Mouse (Mus musculus) adrenal gland, adult 18-20 months (tissue): Measurements from ENCODE around the gene Gm5431. TPM values are rescaled to one million over a fixed set of nuclear protein-coding genes. Genes with fewer than 3 reads are reported as not detected.

Source experiments
- DNase-seq, 2 experiments: peaks; one replicate each; pipeline ENCODE4 v3.0.0; 2021 to 2022; ENCODE audit warnings: low spot score in 2 of 2
- total RNA-seq, 2 experiments: library from RNA; stranded (reverse); gene quantifications; 1 replicate in 1 of 2; 2 replicates in 1 of 2; pipeline ENCODE4 v1.2.3; 2021

Gm5431 gene
- total RNA-seq, 2 experiments from 2014 or later: 1.9 to 4.4 TPM

- DNase-seq: no peak
Measured at GRCm38 (mm10) chr11:48841213-48841612, 60.8 kb downstream of the Gm5431 start.

GRCm38 (mm10) chr11:48840805-48841204 is 61.2 kb downstream of the Gm5431 start:
- DNase-seq: no peak

- DNase-seq: no peak
Measured at GRCm38 (mm10) chr11:48838879-48839680, 62.9 kb downstream of the Gm5431 start.

- no peak for DNase-seq
Measured at GRCm38 (mm10) chr11:48838181-48838797, 63.7 kb downstream of the Gm5431 start.

Other genes starting within 250 kb of the Gm5431 start
- 100 to 1,000 TPM; 582 to 604 TPM for gene Rack1, start 101.9 kb downstream of the Gm5431 start, total RNA-seq
- 10 to 100 TPM; 45.9 to 48.9 TPM for gene Trim41, start 84.9 kb downstream of the Gm5431 start, total RNA-seq
- 1 to 10 TPM; 3.6 to 9.8 TPM for gene Trim7, start 76.1 kb downstream of the Gm5431 start, total RNA-seq
- 1 to 10 TPM in 1 of 2 experiments, under 1 TPM in 1; 0.76 to 3.1 TPM for gene Gm12184, start 75.6 kb downstream of the Gm5431 start, total RNA-seq
- gene Irgm1, start 30.5 kb downstream of the Gm5431 start, total RNA-seq: 10 to 100 TPM; 16.6 to 27.6 TPM
- gene Psme2b, start 44.0 kb upstream of the Gm5431 start, total RNA-seq: 1 to 10 TPM; 3.6 to 7.7 TPM
- under 1 TPM in 1 of 2 experiments, not detected in 1; 0.16 TPM for gene Olfr56, start 76.7 kb upstream of the Gm5431 start, total RNA-seq
- 1 to 10 TPM; 2.2 to 3.1 TPM for gene 9930111J21Rik1, start 77.2 kb upstream of the Gm5431 start, total RNA-seq
- gene Gm12185, start 90.0 kb upstream of the Gm5431 start, total RNA-seq: 1 to 10 TPM; 3.5 to 6.5 TPM
- 10 to 100 TPM in 1 of 2 experiments, 1 to 10 TPM in 1; 3.1 to 17.3 TPM for gene Tgtp1, start 92.0 kb upstream of the Gm5431 start, total RNA-seq
- 1 to 10 TPM; 3.2 to 6.1 TPM for gene 9930111J21Rik2, start 149.0 kb upstream of the Gm5431 start, total RNA-seq
- 10 to 100 TPM in 1 of 2 experiments, 1 to 10 TPM in 1; 4.3 to 18.2 TPM for gene Tgtp2, start 162.0 kb upstream of the Gm5431 start, total RNA-seq
- 1 to 10 TPM; 7.3 to 9.4 TPM for gene Ifi47, start 174.4 kb upstream of the Gm5431 start, total RNA-seq
- gene Olfr1396, start 212.7 kb upstream of the Gm5431 start, total RNA-seq: 1 to 10 TPM; 1.2 to 4.1 TPM
- not detected for gene Olfr1395, start 240.1 kb upstream of the Gm5431 start, total RNA-seq